Mouse (Mus musculus): Measurements from ENCODE around the gene Arhgap15.

Gene Arhgap15

GRCm38 (mm10) chr2:44218317-44218716, 469.7 kb downstream of the Arhgap15 start:
- no peak for DNase-seq

GRCm38 (mm10) chr2:44221686-44222085, 473.1 kb downstream of the Arhgap15 start:
- no peak for DNase-seq

GRCm38 (mm10) chr2:44222176-44222753, 473.6 kb downstream of the Arhgap15 start:
- DNase-seq, result no peak

- DNase-seq, result no peak
These were observed 486.2 kb downstream of the Arhgap15 start for GRCm38 (mm10) chr2:44234856-44235255.

GRCm38 (mm10) chr2:44241657-44242454, 493.2 kb downstream of the Arhgap15 start:
- no peak for DNase-seq

GRCm38 (mm10) chr2:44242628-44243255, 494.1 kb downstream of the Arhgap15 start:
- DNase-seq, result no peak

- no peak for DNase-seq
These were observed 506.7 kb downstream of the Arhgap15 start for GRCm38 (mm10) chr2:44255343-44255742.

- DNase-seq, result no peak
These were observed 509.3 kb downstream of the Arhgap15 start for GRCm38 (mm10) chr2:44257946-44258345.

GRCm38 (mm10) chr2:44271455-44272346, 523.1 kb downstream of the Arhgap15 start:
- no peak for DNase-seq

GRCm38 (mm10) chr2:44272606-44273005, 524.0 kb downstream of the Arhgap15 start:
- no peak for DNase-seq

- no peak for DNase-seq
These were observed 525.8 kb downstream of the Arhgap15 start for GRCm38 (mm10) chr2:44274425-44274824.

- no peak for DNase-seq
These were observed 537.6 kb downstream of the Arhgap15 start for GRCm38 (mm10) chr2:44286181-44286719.

GRCm38 (mm10) chr2:44299156-44299555, 550.5 kb downstream of the Arhgap15 start:
- no peak for DNase-seq

- DNase-seq, result no peak
These were observed 551.3 kb downstream of the Arhgap15 start for GRCm38 (mm10) chr2:44299909-44300308.

GRCm38 (mm10) chr2:44300466-44300865, 551.8 kb downstream of the Arhgap15 start:
- no peak for DNase-seq

- DNase-seq, result no peak
These were observed 555.8 kb downstream of the Arhgap15 start for GRCm38 (mm10) chr2:44304261-44304970.

GRCm38 (mm10) chr2:44304971-44305808, 556.6 kb downstream of the Arhgap15 start:
- DNase-seq, result no peak

- peak in 1 of 2 experiments; percentile 8 for DNase-seq
These were observed 557.5 kb downstream of the Arhgap15 start for GRCm38 (mm10) chr2:44306137-44306536.

GRCm38 (mm10) chr2:44309124-44309523, 560.5 kb downstream of the Arhgap15 start:
- DNase-seq, result no peak

GRCm38 (mm10) chr2:44309556-44309955, 560.9 kb downstream of the Arhgap15 start:
- no peak for DNase-seq

Data from B cell, adult 2 months (primary cell).